Mouse (Mus musculus): ENCODE results near the gene Asl.

The Asl gene

DNA sequence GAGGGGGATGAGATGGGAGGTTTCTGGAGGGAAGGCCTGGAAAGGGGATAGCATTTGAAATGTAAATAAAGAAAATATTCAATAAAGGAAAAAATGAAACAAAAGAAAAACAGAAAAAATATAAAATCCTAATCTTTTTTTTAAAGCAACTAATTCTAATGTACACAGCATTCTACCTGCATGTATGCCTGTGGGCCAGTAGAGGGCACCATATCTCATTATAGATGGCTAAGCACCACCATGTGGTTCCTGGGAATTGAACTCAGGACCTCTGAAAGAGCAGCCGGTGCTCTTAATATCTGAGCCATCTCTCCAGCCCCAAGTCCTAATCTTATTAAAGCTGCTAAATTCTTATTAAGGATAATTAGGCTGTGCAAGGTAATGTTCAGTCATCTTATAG lies 21.7 kb downstream of the Asl start:
- DNase-seq (ENCODE audit: low read depth, low spot score) = no peak

DNA sequence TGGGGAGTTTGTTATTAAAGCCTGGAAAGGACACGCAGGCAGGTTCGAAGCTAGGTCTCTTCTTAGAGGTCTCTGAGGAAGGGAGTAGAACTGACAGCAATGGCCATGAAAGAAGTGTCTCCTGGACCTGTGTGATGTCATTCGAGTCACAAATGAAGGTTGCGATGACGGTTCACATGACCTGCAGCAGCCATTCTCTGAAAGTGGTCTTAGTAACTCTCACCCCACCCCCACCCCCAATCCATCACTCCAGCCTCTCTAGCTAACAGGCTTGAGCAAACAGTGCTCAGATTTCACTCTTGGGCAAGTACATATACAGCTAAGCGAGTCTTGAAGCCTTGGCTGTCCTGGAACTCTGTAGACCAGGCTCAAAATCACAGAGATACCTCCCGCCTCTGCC lies 25.8 kb downstream of the Asl start:
- DNase-seq (ENCODE audit: low read depth, low spot score) = no peak

DNA sequence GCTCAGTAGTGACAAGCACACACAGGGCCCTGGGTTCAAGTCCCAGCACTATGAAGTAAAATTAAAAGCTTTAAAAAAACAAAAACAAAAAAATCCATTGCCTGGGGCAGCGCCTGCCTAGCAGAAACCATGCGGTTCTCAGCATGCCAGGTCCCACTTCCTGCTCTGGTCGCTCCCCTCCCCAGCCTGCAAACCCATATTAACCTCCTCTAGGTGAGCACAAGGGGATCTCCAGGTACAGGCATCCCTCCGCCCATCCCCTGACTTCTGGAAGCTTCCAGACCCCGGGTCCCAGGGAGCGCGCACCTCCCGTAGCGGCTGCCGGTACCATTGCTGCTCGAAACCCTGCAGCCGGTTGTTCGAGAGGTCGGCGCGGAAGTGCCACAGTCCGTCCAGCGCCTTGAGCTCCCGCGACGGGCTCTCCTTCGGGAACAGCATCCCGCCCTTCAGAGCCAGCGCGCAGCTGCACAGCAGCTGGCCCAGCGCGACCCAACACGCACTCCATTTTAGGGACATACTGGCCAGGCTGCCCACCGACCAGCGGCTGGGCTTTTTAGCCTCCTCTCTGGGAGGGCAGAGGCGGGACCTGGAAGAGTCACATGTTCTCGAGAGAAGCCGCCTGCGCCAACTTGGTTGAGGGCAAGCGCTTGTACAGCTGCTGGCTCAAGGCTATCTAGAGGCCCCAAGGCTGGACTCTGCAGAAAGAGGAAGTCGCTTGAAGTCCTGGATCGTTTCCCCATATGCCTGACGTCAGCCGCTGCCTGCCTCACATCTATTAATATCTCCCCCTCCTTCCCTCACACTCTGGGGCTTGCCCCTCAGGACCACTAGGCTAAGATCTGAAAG lies 26.5 kb downstream of the Asl start, which contains the start of gene Gusb:
Gene Gusb, minus strand, starts transcription at position 749 of the 846 bp plus-strand sequence.
- DNase-seq (ENCODE audit: low read depth, low spot score) = peak; percentile 69

DNA sequence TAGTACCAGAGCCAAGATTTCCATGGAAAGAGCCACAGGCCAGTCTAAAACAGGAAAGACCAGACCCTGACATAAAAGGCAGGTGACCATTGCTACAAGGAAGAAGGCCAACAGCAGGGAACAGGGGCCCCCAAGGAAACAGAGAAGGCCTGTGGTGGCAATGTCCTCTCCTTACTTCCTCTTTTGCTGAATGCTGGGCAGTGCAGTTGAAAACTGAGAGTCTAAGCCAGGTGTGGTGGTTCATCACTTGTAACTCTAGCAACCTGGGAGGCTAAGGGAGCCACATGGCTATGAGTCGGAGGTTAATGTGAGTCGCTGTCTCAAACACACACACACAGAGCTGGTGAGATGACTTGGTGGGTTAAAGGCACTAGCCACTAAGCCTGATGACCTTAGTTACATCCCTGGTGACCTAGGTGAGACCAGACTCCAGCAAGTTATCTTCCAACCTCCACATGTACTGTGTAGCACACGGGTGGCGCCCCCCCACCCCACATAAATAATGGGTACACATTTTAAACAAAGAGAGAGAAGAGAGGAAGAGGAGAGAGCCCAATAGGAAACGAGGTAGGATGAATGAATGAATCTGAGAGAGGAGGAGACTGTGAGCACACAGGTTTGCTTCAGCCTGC lies 27.6 kb downstream of the Asl start:
- DNase-seq (ENCODE audit: low read depth, low spot score) = no peak

DNA sequence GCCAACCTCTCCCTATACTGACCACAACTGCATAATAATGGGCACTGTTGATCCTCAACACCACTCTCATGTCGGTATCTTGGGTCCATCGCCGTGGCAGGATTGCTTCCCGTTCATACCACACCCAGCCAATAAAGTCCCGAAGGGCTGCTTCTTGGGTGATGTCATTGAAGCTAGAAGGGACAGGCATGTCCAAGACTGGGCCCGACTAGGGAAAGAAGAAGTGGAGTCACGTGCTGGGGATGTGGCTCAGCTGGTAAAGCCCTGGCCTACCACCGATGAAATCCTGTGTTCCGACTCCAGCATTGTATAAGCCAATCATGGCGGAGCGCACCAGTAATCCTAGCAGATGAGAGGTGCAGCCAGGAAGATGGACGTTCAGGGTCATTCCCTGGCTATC lies 28.3 kb downstream of the Asl start:
- no peak for DNase-seq (ENCODE audit: low read depth, low spot score)

DNA sequence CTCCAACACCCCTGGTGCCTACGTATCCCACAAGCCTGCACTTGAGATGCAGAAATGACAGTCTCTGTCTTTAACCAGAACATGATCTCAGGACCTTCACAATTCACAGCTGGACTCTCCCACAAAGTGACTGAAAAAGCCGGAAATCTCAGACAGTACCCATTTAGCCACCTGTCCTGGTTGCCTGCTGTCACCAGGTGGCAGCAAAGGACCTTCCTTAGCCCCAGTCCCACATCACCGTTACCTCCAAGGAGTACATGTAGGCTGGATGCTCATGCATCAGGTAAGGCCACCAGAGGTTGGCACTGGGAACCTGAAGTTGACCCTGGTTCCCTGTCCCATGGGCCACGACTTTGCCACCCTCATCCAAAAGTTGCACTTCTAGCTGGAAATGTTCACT lies 29.9 kb downstream of the Asl start:
- DNase-seq (ENCODE audit: low read depth, low spot score) = no peak

DNA sequence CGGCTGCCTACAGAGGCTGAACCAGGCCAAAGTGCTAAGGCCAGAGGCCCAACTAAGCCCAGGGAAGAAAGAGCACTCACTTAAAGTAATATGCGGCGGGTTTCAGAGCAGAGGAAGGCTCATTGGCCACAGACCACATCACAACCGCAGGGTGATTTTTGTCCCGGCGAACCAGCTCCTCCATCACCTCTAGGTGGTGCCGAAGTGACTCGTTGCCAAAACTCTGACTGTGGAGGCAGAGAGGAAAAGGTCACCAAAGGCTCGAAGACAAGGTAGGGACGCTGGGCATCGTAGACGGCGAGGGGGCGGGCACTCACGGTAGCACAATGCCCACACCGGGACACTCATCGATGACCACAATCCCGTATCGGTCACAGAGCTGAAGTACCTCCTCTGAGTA lies 31.3 kb downstream of the Asl start:
- DNase-seq (ENCODE audit: low read depth, low spot score) = no peak

DNA sequence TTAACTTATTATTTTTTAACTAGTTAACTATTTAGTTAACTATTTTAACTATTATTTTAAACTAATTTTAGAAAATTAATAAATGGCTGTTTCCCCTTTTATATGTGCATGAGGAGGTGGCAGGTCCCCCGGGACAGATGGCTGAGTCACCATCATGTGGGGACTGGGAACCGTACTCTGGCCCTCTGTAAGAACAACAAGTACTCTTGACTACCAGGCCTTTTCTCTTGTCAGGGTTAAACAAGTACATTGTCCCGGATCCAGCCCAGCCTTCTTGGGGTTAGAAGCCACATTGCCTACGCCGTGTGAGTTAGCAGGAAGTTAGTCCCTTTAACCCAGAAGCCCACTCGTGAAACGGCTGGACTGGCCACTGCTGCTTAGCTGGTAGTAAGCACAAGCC lies 34.1 kb downstream of the Asl start:
- no peak for DNase-seq (ENCODE audit: low read depth, low spot score)

DNA sequence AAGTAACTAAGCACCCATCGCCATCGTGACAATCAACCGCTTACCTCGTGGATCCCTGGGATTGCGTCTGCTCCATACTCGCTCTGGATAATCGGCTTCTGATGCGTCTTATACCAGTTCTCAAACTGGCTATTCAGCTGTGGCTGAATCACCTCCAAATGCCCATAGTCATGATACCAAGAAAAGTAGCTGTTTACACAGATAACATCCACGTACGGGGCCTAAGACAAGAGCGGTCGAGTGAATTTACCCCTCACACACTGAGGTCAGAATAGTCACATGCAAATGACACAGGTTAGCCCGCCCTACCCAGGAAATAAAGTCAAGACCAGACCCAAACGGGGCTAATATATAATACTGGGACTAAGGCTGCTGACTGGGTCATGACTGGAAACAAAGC lies 35.7 kb downstream of the Asl start:
- DNase-seq (ENCODE audit: low read depth, low spot score) = no peak

DNA sequence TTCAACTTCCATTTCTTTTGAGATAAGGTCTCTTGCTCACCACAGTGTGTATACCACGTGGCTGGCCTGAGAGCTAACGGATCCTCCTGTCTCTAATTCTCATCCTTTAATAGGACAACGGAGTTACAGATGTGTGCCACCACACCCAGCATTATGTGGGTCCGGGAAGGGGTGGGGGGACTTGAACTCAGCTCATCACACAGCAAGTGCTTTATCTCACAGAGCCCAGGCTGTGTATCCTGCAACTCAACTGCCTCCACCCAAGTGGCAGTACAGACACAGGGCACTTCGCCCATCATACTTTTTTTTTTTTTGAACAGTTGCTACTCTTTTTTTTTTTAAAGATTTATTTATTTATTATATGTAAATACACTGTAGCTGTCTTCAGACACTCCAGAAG lies 37.1 kb downstream of the Asl start:
- no peak for DNase-seq (ENCODE audit: low read depth, low spot score)

DNA sequence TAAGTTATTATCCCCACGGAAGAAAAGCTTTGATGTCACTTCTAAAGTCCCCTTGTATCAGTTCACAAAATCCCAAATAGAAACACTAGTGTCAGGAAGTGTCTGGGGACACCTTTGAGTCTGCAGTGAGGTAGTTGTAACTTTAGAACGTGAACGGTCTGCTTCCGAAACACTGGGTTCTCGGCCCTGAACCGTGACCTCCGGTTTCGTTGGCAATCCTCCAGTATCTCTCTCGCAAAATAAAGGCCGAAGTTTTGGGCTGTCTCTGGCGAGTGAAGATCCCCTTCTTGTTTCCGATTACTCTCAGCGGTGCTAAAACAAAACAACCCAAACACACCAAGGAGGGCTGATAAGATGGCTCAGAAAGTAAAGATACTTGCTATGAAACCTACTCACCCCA lies 39.7 kb downstream of the Asl start:
- DNase-seq (ENCODE audit: low read depth, low spot score) = no peak

DNA sequence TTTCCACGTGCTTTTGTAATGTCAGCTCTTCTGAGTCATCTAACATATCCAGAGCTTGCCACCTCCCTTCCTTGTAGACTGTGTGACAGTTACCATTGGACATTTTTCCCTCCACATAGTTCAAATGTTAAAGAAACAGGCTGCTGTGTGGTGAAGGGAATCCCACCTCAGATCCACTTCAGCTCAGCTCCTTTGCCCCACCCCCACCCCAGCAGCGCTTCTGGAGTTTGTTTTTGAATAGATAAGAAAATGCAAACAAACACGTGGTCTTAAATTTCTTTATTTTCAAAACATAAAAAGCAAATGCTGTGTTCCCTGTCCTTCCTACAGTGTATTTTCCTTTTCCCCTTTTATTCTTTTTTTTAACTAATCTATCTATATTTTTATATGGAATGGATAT lies 48.8 kb downstream of the Asl start:
- no peak for DNase-seq (ENCODE audit: low read depth, low spot score)

DNA sequence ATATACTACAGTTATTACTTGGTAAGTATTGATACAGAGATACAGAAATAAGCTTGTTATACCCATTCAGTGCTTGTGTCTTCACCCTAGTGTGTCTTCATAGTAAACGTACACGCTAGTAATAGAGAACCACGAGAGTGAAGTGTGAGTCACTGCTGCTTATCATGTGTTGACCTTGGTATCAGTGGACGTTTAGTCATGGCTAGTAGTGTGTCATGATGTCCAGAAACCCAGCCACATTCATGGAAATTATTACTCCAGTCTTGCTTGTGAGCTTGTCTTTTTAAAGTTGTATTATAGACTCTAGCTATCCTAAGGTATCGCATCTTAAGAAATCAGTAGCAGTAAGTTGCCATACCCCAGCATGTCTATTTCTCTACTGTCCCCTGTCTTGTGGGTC lies 50.4 kb downstream of the Asl start:
- DNase-seq (ENCODE audit: low read depth, low spot score) = no peak

DNA sequence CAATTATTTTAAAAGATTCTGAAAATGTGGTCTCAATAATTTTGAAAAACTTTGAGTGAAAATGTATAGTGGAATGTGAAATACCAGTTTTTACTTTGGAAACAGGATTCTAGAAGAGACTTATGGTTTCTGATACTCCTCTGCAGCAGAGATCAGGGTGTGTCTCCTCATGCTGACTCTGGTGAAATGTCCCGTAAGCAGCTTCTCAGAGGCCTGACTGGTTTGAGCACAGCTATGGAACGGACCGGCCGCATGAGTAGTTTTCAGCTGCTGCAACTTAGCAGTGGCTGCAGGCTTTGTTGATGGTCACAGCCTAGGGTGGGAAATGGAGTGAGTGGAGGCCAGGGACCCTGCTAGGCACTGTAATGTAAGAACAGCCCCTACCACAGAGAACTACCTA lies 51.3 kb downstream of the Asl start:
- no peak for DNase-seq (ENCODE audit: low read depth, low spot score)

DNA sequence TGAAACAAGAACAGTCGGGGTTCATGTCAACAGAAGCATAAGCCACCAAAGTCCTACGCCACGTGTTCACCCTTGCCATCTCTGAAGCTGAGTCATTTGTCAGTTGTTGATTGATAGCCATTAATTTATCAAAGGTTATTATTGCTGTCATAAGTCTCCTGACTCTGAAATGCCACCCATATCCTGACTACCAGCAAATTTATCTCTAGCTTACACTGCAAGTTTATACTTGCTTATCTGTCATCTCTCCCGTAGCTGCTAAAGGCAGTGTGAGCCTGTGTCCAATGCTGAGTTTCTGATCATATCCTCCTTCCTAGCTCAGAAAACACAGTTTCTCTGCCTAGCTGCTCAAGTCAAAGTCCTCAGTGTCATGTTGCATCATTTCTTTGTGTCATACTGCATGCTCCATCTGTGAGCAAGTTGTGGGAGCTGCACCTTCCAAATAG lies 54.2 kb downstream of the Asl start:
- no peak for DNase-seq (ENCODE audit: low read depth, low spot score)

DNA sequence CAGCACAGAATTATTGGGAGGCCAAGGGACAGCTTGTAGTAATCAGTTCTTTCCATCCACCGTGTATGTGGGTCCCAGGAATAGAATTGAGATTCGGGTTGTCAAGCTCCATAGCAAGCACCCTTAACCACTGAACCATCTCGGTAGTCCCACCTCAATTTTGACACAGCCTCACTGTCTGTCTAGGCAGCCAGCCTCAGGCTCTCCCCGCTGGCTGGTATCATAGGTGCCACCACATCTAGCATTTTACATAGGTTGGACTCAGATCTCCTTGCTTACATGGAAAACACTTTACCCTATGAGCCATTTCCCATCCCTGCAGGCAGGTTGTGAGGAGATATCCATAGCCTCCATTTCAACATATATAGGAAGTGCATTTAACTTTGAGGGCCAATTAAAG lies 54.7 kb downstream of the Asl start:
- no peak for DNase-seq (ENCODE audit: low read depth, low spot score)

DNA sequence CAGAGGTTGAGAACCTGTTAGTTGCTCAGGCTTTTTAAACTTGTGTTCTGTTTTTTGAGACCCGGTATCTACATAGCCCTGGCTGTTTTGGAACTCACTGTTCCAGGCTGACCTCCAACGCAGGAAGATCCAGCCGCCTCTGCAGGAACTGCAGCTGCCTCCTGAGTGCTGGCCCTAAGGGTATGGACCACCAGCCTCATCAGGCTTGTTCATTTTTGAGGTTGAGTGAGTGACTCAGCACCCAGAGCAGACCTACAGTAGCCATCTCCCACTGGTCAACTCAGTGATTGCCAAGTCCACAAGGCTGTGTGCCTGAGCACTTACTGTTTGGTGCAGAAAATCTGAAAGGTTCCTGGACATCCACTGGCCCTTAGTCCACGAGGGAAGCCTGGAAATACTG lies 57.6 kb downstream of the Asl start:
- DNase-seq (ENCODE audit: low read depth, low spot score) = no peak

DNA sequence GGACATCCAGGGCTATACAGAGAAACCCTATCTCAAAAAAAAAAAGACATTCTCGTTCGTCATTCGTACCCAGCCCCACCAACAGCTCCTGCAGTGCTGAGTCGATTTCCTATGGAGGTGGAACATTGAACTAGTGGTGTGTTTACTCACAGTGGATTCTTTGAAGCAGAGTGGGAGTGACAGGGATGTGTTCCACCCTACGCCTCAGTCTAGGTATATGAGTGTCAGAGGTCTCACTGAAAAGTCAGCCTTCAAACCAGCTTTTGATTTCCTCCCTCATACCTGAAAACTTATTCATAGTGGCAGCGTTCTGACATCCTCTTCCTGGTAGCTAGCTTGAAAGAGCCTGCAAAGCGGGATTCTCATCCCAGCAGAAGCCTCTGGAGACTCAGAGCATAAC lies 60.6 kb downstream of the Asl start:
- DNase-seq (ENCODE audit: low read depth, low spot score) = no peak

DNA sequence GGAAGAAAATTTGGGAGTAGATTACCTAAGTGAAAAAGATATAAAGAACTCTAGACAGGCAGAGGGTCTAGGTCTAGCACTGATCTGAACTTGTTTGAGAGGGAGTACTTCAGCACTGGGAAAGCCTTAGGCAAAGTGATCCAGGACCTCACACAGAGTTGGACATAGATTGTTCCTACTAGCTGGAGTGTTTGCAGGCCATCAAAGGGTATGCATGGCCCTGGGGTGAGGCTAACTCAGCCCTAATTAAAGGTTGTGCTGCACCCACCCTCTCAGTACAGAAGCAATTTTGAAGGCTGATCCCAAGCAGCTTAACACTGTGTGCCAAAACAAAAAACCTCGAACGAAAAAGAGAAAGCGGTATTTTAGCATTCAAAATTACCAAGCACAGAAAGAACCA lies 62.6 kb downstream of the Asl start:
- no peak for DNase-seq (ENCODE audit: low read depth, low spot score)

DNA sequence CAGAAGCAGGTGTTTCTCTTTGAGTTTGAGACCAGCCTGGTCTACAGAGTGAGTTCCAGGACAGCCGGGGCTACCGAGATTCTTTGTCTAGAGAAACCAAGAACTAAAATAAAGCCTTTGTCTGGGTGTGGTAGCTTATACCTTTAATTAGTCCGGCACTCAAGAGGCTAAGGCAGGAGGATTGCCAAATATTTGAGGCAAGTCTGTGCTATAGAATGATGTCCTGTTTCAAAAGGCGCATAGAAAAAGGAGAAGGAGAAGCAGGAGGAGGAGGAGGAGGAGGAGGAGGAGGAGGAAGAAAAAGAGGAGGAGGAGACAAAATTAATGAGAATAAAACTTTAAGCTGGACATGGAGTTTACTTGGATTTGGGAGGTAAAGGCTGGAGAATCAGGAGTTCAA lies 65.8 kb downstream of the Asl start:
- no peak for DNase-seq (ENCODE audit: low read depth, low spot score)

Measured in telencephalon, adult 2 months (tissue).